Mouse (Mus musculus): ENCODE measurements around the gene Usp29.
"Not testable (repeated sequence)": the region's sequence is repeated elsewhere in the genome, so short reads cannot be mapped to it uniquely, and the experiment has no call there.

The Usp29 gene

GRCm38 (mm10) chr7:6879512-6880164, 149.3 kb downstream of the Usp29 start:
- DNase-seq: no peak

GRCm38 (mm10) chr7:6880918-6881317, 150.5 kb downstream of the Usp29 start:
- DNase-seq: not testable (repeated sequence)

- DNase-seq: no peak
These were observed 151.2 kb downstream of the Usp29 start for GRCm38 (mm10) chr7:6881473-6882046.

DNA sequence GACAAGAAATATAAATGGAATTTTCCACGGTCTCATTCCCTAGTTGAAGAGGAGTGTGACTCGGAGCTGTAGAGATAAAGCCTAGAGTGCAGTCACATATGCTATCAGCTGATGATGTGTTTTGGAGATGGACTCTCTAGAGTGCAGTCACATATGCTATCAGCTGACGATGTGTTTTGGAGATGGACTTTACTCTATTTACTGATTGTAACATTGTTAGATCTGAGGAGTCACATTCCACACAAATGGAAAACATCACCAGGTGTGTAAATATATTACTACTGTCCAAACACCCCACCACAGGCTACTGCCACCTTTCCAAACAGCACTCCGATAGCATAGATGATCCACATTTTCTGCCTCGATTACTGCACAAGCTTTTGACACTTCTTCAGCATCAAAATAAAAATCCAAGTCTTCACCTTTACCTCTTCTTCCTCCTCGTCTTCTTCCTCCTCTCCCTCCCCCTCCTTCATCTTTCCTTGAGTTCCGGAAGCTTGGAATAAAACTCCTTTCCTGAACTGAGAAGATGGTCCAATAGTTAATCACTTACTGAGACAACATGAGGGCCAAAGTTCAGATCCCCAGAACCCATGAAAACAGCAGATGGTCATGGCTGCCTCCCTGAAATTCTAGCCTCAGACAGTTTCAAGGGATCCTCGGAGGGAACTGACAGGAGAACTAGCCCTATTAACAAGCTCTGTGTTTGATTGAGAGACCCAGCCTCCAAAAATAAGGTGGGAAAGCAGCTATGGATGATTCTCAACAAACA, 153.2 kb downstream of the Usp29 start:
- DNase-seq: peak; percentile 28

GRCm38 (mm10) chr7:6885416-6885815, 155.0 kb downstream of the Usp29 start:
- no peak for DNase-seq

GRCm38 (mm10) chr7:6886896-6887295, 156.5 kb downstream of the Usp29 start:
- no peak for DNase-seq

DNA sequence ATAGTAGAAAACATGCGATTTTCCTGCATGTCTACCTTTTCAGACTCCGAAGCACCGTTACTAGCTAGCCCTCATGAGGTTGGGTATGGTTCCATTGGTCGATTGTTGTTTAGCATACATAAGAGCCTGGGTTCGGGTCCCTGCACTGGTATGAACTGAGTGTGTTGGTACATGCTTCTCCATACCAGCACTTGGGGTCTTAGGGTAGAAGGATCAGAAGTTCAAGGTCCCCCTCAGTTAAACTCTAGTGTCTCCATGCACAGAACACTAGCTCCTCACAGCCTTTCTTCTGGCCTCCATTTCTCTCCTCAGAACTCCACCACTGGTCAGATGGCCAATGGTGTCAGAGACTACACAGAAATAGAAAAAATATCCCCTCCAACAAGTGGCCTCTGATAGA, 159.5 kb downstream of the Usp29 start:
- DNase-seq: no peak

GRCm38 (mm10) chr7:6891206-6891605, 160.8 kb downstream of the Usp29 start:
- DNase-seq: no peak

- not testable (repeated sequence) for DNase-seq
These were observed 166.6 kb downstream of the Usp29 start for GRCm38 (mm10) chr7:6897021-6897420.

DNA sequence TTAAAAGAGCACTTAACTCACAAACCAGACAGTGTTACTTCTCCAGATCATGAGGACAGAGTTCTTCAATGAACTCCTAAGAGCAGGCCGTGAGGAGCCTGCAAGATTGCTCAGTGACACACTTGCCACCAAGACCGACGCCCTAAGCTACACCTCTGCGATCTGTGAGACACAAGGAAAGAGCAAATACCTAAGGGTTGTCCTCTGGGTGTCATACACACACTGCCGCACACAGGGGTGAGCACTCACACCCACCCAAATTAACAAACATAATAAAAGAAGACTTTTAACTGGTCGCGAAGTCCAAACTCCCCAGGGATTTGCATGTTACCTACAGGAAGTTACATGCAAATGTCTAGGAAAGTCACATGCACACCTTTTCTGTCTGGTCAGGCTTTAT, 170.3 kb downstream of the Usp29 start:
- no peak for DNase-seq

DNA sequence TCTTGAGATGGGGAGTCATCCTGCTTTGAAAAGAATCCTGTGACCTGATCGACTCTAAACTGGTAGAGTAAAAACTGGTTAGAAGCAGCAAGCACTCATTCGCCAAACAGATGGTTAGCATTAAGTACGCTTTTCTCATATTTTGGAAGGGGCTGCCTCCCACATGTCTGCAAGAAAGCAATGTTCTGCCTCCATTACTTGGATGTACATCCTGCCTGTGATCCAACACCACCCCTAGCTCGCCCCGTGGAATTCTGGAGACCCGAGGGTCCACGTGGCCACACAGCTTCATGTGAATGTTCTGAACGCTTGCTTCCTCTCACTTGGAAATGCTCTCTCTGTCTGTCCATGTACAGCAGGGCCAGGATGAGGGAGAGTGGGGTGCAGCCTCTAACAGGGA, 173.1 kb downstream of the Usp29 start:
- no peak for DNase-seq

- no peak for DNase-seq
These were observed 180.1 kb downstream of the Usp29 start for GRCm38 (mm10) chr7:6910527-6910926.

- no peak for DNase-seq
These were observed 181.4 kb downstream of the Usp29 start for GRCm38 (mm10) chr7:6911731-6912130.

- no peak for DNase-seq
These were observed 183.3 kb downstream of the Usp29 start for GRCm38 (mm10) chr7:6913439-6914380.

DNA sequence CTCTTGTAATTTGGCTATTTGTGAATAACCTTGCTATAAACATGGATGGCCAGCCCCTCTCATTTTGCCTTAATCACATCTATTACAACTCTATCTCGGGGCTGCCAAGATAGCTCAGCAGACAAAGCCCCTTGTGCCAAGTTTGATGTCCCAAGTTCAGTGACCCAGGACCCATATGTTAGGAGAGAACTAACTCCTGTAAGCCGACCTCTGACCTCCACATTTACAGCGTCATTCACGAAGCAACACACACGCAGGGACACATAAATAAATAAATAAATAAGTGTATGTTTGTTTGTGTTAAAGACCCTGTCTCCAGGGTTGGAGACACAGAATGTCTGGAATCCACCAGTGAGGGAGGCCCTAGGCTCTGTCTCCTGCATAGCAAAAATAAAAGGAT, 186.7 kb downstream of the Usp29 start:
- DNase-seq: no peak

DNA sequence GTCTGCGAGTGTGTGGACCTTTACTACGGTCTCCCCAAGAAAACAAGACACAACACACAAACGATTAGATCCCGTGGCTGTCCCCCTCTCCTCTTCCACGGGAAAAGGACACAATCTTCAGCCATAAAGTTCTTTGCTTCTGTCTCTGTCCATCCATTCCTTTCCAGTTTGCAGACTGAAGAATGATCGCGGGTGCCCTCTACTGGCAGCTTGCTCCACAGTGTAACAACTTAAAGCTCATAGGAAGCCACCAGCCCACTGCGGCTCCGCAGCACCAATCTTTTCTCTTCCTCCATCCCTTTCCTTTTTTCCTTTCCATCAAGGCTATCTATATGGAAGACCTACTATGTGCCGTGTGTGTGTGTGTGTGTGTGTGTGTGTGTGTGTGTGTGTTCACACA, 187.9 kb downstream of the Usp29 start:
- peak; percentile 82 for DNase-seq

DNA sequence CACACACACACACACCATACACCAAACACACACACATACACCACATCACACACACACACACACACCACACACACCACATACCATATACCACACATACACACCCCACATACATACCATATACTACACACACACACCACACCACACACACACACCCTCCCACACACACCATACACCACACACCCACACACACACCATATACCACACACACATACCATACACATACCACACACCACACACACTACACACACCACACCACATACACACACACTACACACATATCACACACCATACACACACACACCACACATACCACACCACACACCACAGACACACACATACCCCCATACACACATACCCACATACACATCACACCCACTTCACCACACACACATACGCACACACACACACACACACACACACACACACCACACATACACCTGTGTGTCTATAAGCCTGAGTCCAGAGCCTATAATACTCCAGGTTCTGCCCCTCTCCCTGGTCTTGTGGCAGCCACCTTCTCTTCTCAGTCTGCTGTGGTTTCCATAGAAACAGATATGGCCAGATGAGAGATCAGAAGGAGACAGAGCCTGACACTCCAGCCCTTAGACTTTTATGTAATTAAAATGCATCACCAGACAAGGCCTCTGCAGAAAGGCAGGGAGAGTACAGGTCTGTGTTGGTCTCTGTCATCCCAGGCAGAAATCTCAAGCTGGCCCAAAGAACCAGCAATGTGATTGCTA, 188.9 kb downstream of the Usp29 start:
- no peak for DNase-seq

DNA sequence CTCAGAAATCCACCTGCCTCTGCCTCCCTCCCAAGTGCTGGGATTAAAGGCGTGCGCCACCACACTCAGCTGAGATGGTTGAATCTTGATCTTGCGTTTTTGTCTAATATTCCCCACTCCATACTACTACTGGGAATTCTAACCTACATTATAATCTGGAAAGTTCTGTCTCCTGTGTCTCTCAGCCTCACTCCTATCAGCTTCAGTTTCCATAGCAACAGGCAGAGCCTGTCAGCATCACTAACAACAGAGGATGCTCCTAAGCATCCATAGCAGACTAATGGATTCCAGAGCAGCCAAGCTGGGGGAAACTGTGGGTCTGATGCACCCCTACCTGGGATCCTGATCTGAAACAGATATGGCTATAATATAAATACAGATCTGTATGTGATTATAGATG, 193.1 kb downstream of the Usp29 start:
- no peak for DNase-seq

DNA sequence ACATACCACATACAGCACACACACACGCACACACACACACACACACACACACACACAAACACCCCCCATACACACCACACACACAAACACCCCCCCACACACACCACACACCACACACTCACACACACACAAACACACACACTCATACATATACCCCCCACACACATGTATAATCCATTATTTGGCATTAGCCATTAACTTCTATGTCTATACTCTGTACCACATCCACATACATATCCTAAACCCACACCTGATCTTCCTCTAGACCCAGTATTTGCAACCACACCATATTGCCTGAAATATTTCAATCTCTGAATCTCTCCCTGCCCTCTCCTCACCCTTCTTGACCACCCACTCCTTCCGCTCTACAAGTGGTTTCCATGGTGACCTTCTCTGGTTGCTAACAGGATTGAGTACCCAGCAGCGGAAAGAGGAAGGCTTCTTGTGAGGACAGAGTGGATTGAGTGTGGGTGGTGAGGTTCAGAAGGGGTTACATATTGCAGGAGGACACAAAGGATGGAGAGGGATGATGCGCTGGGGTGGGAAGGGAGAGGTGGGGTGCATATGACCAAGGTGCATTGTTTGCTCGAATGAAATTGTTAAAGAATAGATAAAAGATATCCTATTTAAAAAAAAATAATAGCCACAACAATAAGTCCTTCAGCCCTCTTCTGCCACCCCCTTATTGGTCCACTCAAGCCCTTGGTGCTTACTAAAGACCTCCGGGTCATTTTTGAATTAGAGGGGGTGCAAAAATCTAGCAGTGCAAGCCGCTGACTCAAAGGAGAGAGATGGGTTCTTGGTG, 195.8 kb downstream of the Usp29 start:
- DNase-seq: no peak

DNA sequence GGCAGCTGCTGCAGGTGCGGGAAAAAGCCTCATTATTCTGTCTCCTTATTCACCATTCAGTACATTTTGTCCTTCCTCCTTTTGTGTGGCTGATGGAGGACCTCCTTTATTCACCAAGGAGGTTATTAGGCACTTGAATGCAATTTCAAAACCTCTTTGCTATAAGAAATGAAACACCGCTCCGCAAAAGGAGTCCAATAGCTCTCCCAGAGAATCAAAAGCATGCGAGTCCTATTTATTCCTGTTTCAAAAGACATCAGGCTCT, 196.3 kb downstream of the Usp29 start:
- DNase-seq: no peak

GRCm38 (mm10) chr7:6929286-6929685, 198.9 kb downstream of the Usp29 start:
- DNase-seq: no peak

DNA sequence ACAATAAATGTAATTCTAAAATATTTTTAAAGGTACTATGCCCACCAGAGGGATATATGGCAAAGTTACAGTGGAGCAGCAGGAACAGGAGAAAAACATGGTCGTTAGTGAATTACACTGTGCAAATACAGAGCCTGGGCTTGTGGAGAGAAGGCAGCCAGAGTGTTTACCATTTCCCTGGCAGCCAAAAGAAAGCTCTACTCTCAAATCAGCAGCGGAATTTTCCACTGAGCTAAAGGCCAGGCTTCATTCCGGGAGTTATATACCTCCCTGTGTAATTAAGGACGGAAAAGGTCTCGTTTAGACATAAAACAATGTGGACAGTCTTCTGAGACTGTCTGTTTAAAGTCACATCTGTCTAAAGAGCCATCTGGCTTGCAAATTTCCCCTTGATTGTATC, 204.4 kb downstream of the Usp29 start:
- no peak for DNase-seq

Measured in kidney, adult 9 months (tissue).